Mouse (Mus musculus) embryonic facial prominence, embryonic 15.5 days (tissue): ENCODE results near the gene Med25. TPM values are rescaled to one million over a fixed set of nuclear protein-coding genes. Genes with fewer than 3 reads are reported as not detected.

ENCODE experiments used
- ATAC-seq: fragments of 200-750 bp; cut with Nextera tagmentation; 2 replicates; pipeline ENCODE4 v1.8.0; 2017; ENCODE audit warnings: low read depth, moderate TSS enrichment; ENCODE audit not compliant: insufficient number of reproducible peaks, low FRiP score, low TSS enrichment
- H3K27ac ChIP-seq: fragments of 300-500 bp; sonication (generic); replicated peaks from 2 replicates; pipeline ENCODE4 v1.5.1; 2015; ENCODE audit warnings: mild to moderate bottlenecking, inconsistent platforms
- H3K27me3 ChIP-seq: fragments of 300-500 bp; sonication (generic); 2 replicates; pipeline ENCODE4 v1.6.1; 2015; ENCODE audit warnings: inconsistent platforms
- H3K36me3 ChIP-seq: fragments of 300-500 bp; sonication (generic); 2 replicates; pipeline ENCODE4 v1.6.1; 2015; ENCODE audit warnings: mild to moderate bottlenecking, inconsistent platforms
- H3K4me1 ChIP-seq: fragments of 300-500 bp; sonication (generic); 2 replicates; pipeline ENCODE4 v1.6.1; 2015; ENCODE audit warnings: inconsistent platforms
- H3K4me2 ChIP-seq: fragments of 300-500 bp; sonication (generic); replicated peaks from 2 replicates; pipeline ENCODE4 v1.6.1; 2015; ENCODE audit warnings: mild to moderate bottlenecking, inconsistent platforms
- H3K4me3 ChIP-seq: fragments of 300-500 bp; sonication (generic); replicated peaks from 2 replicates; pipeline ENCODE4 v1.5.1; 2015; ENCODE audit warnings: mild to moderate bottlenecking, inconsistent platforms
- H3K9ac ChIP-seq: fragments of 300-500 bp; sonication (generic); 2 replicates; pipeline ENCODE4 v1.6.1; 2015; ENCODE audit warnings: inconsistent platforms
- H3K9me3 ChIP-seq: fragments of 300-500 bp; sonication (generic); replicated peaks from 2 replicates; pipeline ENCODE4 v1.6.1; 2016; ENCODE audit warnings: inconsistent platforms
- WGBS: fragments of 180-500 bp; shearing (Covaris S2); methylation state at CpG from one replicate; pipeline ENCODE4 v1.1.7; 2015; 5-methylcytosine and 5-hydroxymethylcytosine counted together
- microRNA counts: library from miRNA; unstranded; fragments of <30 nt; microRNA quantifications from one replicate; lab custom pipeline; 2016
- microRNA-seq: library from miRNA; unstranded; fragments of <30 nt; microRNA quantifications from one replicate; pipeline ENCODE4, GENCODE M21; 2016; ENCODE audit warnings: borderline number of aligned reads
- polyA plus RNA-seq: library from polyadenylated mRNA; unstranded; fragments of >200 nt; fragmentation: Nextera tagmentation; extraction: Ambion mirVana; gene quantifications from 2 replicates; pipeline ENCODE4 v1.2.1, GENCODE M21; 2015

Med25 gene
- polyA plus RNA-seq, 1 experiment from 2014 or later = 122 TPM

DNA sequence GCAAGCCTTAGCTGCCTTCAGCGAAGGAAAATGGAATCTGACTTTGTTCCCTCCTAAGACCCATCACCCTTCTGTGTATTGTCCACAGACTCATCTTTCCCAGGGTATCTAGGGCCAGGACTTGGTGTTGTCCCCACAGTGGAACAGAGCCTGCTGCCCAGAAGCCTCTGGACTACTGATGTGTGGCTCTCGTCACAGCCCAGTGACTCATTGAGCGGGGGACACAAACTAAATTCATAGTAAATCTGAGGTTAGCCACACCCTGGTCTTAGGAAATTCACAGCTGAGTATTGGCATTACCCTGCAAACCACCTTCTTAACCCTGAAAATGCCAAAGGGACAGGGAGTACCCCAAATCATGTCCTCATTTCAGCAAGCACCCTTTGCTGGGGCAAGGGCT is 65.7 kb downstream of the Med25 start:
- H3K4me1 ChIP-seq = peaks cover 14% of the 10 kb centered on the region
- no peak overlapping the region for H3K4me2 ChIP-seq
- peaks cover 42% of the 10 kb centered on the region for H3K36me3 ChIP-seq
- H3K27me3 ChIP-seq = no peaks in the 10 kb centered on the region
- 87% methylated on average over 3 of the region's 3 CpGs for WGBS
- no peaks in the 10 kb centered on the region for H3K9me3 ChIP-seq
- H3K4me3 ChIP-seq = no peak overlapping the region
- H3K27ac ChIP-seq = no peak overlapping the region
- no peak overlapping the region for H3K9ac ChIP-seq
- no peak for ATAC-seq

MicroRNAs within 50 kb of the gene (microRNA counts, 519-probe panel; counts per million panel counts)
- not detected for microRNA mmu-miR-707 (lab: Ali Mortazavi, UCI)

Small RNA genes lying within 50 kb of the gene (microRNA-seq; reads per million reads assigned to microRNA genes)
- gene Mir707 = not detected

Other genes with a start within 250 kb of the Med25 start
- 20.0 and 23.0 TPM in 2 replicates for gene Myh14, start 221.9 kb downstream of the Med25 start, polyA plus RNA-seq
- gene Izumo2, start 184.0 kb downstream of the Med25 start, polyA plus RNA-seq = not detected in 2 replicates
- gene Vrk3, start 144.3 kb downstream of the Med25 start, polyA plus RNA-seq = 32.9 and 35.2 TPM in 2 replicates
- 1.4 and 1.8 TPM in 2 replicates for gene Zfp473, start 141.7 kb downstream of the Med25 start, polyA plus RNA-seq
- gene Nup62, start 76.6 kb downstream of the Med25 start, polyA plus RNA-seq = 83.9 and 84.0 TPM in 2 replicates
- 0.88 and 1.6 TPM in 2 replicates for gene Il4i1, start 76.3 kb downstream of the Med25 start, polyA plus RNA-seq
- gene Atf5, start 76.1 kb downstream of the Med25 start, polyA plus RNA-seq = 12.4 and 14.7 TPM in 2 replicates
- 124 and 127 TPM in 2 replicates for gene Akt1s1, start 43.7 kb downstream of the Med25 start, polyA plus RNA-seq
- gene Tbc1d17, start 43.6 kb downstream of the Med25 start, polyA plus RNA-seq = 86.6 and 89.3 TPM in 2 replicates
- 30.4 and 37.3 TPM in 2 replicates for gene Pnkp, start 35.6 kb downstream of the Med25 start, polyA plus RNA-seq
- 428 and 442 TPM in 2 replicates for gene Ptov1, start 22.9 kb downstream of the Med25 start, polyA plus RNA-seq
- 29.4 and 30.1 TPM in 2 replicates for gene Fuz, start 3.4 kb upstream of the Med25 start, polyA plus RNA-seq
- gene Ap2a1, start 36.8 kb upstream of the Med25 start, polyA plus RNA-seq = 73.0 and 76.2 TPM in 2 replicates
- gene Tsks, start 50.5 kb upstream of the Med25 start, polyA plus RNA-seq = 0.23 TPM in 1 of 2 replicates, not detected in the other
- 30.0 and 35.8 TPM in 2 replicates for gene Cpt1c, start 82.1 kb upstream of the Med25 start, polyA plus RNA-seq
- gene Prmt1, start 93.9 kb upstream of the Med25 start, polyA plus RNA-seq = 455 and 479 TPM in 2 replicates
- 109 and 110 TPM in 2 replicates for gene Irf3, start 104.9 kb upstream of the Med25 start, polyA plus RNA-seq
- gene Bcl2l12, start 106.0 kb upstream of the Med25 start, polyA plus RNA-seq = 59.1 and 67.7 TPM in 2 replicates
- 40.7 and 41.9 TPM in 2 replicates for gene Scaf1, start 123.7 kb upstream of the Med25 start, polyA plus RNA-seq
- gene Rras, start 125.2 kb upstream of the Med25 start, polyA plus RNA-seq = 41.3 and 47.6 TPM in 2 replicates
- 11.9 and 12.1 TPM in 2 replicates for gene Prr12, start 160.2 kb upstream of the Med25 start, polyA plus RNA-seq
- 68.5 and 73.6 TPM in 2 replicates for gene Nosip, start 169.7 kb upstream of the Med25 start, polyA plus RNA-seq
- gene Prrg2, start 170.0 kb upstream of the Med25 start, polyA plus RNA-seq = 26.0 and 26.9 TPM in 2 replicates
- 520 and 531 TPM in 2 replicates for gene Rcn3, start 199.5 kb upstream of the Med25 start, polyA plus RNA-seq
- gene Fcgrt, start 211.1 kb upstream of the Med25 start, polyA plus RNA-seq = 126 and 135 TPM in 2 replicates
- 1,509 and 1,523 TPM in 2 replicates for gene Rps11, start 231.7 kb upstream of the Med25 start, polyA plus RNA-seq
- 1,369 and 1,440 TPM in 2 replicates for gene Rpl13a, start 236.0 kb upstream of the Med25 start, polyA plus RNA-seq
- 0.12 and 0.37 TPM in 2 replicates for gene Gm45713, start 243.5 kb upstream of the Med25 start, polyA plus RNA-seq
- gene Flt3l, start 243.7 kb upstream of the Med25 start, polyA plus RNA-seq = 2.6 and 3.4 TPM in 2 replicates